Mouse (Mus musculus): ENCODE results near the gene Dnph1. TPM values are rescaled to one million over a fixed set of nuclear protein-coding genes. Genes with fewer than 3 reads are reported as not detected.
"Not testable (repeated sequence)": the region's sequence is repeated elsewhere in the genome, so short reads cannot be mapped to it uniquely, and the experiment has no call there.

Dnph1 gene
- polyA plus RNA-seq, 1 experiment from 2014 or later = 17.5 TPM

DNA sequence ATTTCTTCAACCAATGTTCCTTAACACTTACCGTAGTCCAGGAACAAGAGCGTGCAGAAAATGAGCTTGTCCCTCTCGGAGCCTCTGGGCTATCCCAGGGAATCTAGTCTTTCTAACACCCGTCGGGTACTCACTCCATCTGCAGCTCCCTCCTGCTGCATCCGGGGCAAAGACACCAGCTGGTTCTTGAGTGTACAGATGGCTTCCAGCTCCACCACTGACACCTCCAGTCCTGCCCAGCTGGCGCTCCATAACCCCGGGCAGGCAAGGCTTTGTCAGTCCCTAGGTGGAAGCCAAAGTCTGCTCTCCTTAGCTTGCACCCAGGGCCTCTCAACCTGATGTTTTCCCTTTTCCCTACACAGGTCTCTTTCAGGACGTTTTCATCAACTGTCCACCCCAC is 28.7 kb upstream of the Dnph1 start:
- H3K9ac ChIP-seq = no peak overlapping the region
- H3K4me3 ChIP-seq (replicated peaks) = no peak overlapping the region
- WGBS (ENCODE audit: insufficient replicate concordance) = 67% methylated on average over 9 of the region's 9 CpGs
- no peak for ATAC-seq (ENCODE audit: insufficient read depth)
- no peak overlapping the region for H3K27ac ChIP-seq (replicated peaks)
- no peaks in the 10 kb centered on the region for H3K9me3 ChIP-seq (replicated peaks)
- no peak overlapping the region for H3K4me2 ChIP-seq
- peaks cover 13% of the 10 kb centered on the region; the same call in 1 of the 2 replicates for H3K27me3 ChIP-seq
- no peaks in the 10 kb centered on the region for H3K36me3 ChIP-seq (replicated peaks)
- no peaks in the 10 kb centered on the region for H3K4me1 ChIP-seq (replicated peaks)

DNA sequence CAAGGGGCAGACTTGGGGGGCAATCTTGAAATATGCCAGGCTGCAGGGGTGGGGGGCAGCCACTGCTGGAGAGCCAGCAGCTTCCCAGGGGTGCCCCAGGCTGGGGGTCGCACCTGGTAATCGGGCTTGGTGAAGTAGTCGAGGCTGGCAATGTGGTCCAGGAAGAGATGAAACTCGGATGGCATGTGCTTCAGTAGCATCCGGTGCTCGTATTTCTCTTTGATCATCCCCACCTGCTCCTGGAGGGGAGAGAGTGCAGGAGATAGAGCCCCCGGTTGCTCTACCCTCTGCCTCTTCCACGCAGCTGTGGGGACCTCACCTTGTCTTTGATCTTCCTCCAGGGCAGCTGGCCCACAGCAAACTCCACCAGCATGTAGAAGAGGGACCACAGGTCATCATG is 19.9 kb upstream of the Dnph1 start:
- H3K36me3 ChIP-seq (replicated peaks) = no peaks in the 10 kb centered on the region
- H3K9me3 ChIP-seq (replicated peaks) = no peaks in the 10 kb centered on the region
- H3K4me1 ChIP-seq (replicated peaks) = no peaks in the 10 kb centered on the region
- no peak overlapping the region for H3K4me2 ChIP-seq
- no peak overlapping the region for H3K4me3 ChIP-seq (replicated peaks)
- no peak for ATAC-seq (ENCODE audit: insufficient read depth)
- peaks cover 19% of the 10 kb centered on the region for H3K27me3 ChIP-seq
- WGBS (ENCODE audit: insufficient replicate concordance) = 51% methylated on average over 8 of the region's 8 CpGs
- no peak overlapping the region for H3K9ac ChIP-seq
- H3K27ac ChIP-seq (replicated peaks) = no peak overlapping the region

DNA sequence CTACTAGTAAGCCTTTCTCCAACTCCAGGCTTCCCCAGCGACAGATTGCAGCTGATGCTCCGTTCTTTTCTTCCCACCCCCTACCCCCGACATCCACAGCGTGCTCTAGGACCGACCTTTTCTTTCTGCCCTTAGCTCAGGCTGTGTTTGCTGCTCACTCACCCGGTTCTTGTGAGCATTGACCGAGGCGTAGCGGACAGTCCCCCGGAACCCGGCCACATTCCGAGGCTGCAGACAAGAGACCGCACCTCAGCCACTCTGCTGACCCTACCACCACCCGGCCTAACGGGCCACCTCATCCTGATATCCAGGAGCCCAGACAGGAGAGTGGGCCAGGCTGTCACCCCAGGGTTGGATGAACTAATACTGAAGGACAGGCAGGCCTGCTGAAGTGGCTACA is 19.2 kb upstream of the Dnph1 start:
- H3K4me3 ChIP-seq (replicated peaks) = no peak overlapping the region
- 78% methylated on average over 15 of the region's 15 CpGs for WGBS (ENCODE audit: insufficient replicate concordance)

DNA sequence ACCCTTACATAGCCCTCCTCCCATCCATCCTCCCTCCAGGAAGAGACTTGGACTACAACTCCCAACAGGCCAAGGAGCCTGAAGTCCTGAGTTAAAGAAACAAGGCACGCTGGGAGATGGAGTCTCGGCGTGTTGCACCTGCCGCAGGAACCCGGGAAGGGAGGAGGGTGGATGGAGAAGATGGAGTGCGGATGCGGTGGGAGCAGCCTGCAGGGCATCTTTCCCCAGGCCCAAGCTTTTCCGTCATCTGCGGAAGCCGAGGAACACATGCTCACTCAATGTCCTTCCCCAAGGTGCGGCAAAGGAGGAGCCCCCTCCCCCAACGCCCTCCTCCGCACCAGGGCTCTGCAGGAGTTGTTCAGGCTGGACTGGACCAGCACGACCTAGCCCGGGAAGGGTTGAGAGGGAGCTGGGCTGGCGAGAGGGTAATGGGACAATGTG is 12.9 kb upstream of the Dnph1 start:
- ATAC-seq (ENCODE audit: insufficient read depth) = no peak
- WGBS (ENCODE audit: insufficient replicate concordance) = under 1% methylated on average over 16 of the region's 16 CpGs
- Histone ChIP-seq H3K27ac (replicated peaks) (no peak overlapping the region), H3K9ac (no peak overlapping the region), H3K4me3 (replicated peaks) (peak overlapping the region; percentile 25), H3K9me3 (replicated peaks) (no peaks in the 10 kb centered on the region), H3K4me1 (replicated peaks) (peaks cover 10% of the 10 kb centered on the region), H3K4me2 (peak overlapping the region; percentile 52), H3K36me3 (replicated peaks) (no peaks in the 10 kb centered on the region), H3K27me3 (peaks cover 87% of the 10 kb centered on the region)

More for the DNA sequence above, 19.2 kb upstream of the Dnph1 start:
- Histone ChIP-seq H3K9ac (no peak overlapping the region), H3K27me3 (peaks cover 25% of the 10 kb centered on the region), H3K36me3 (replicated peaks) (no peaks in the 10 kb centered on the region), H3K9me3 (replicated peaks) (no peaks in the 10 kb centered on the region), H3K4me1 (replicated peaks) (no peaks in the 10 kb centered on the region), H3K4me2 (no peak overlapping the region), H3K27ac (replicated peaks) (no peak overlapping the region)
- no peak for ATAC-seq (ENCODE audit: insufficient read depth)

DNA sequence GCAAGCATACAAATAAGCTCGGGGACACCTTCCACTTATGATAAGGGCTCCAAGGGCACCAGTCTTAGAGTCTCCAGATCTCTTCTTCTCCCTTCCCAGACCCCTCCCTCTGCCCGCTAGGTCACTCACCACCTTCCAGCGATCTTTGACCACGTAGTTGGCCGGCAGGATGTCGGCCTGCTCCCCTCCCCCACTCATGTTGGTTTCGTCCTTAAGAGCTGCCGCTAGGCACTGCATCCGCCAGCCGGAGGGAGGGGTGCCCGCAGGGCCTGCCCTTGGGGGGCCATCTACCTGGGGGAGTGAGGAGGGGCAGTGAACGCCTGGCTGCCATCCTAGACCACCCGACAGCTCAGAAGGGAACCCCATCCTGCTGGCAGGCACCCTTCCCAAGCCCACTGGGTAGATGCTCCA is 12.5 kb upstream of the Dnph1 start:
- 5% methylated on average over 13 of the region's 13 CpGs for WGBS (ENCODE audit: insufficient replicate concordance)
- peaks cover 92% of the 10 kb centered on the region for H3K27me3 ChIP-seq

DNA sequence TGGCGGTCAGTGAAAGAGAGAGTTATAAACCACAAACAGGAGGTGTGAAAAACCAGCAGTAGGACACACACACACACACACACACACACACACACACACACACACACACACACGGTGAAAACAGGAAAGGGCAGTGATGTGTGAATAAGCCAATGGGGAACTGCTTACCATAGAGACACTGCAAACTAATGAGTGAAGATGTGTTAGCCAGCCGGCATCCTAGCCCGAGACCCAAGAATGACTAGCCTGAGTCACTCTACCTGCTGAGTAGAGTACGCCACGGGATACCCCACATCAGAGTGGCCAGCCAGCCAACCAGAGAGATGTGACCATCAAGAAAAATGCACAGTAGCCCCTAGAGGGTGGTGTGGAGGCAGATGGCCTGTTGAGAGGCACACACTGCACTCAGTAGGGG is 12.0 kb upstream of the Dnph1 start:
- Histone ChIP-seq H3K9me3 (replicated peaks) (no peaks in the 10 kb centered on the region), H3K27ac (replicated peaks) (no peak overlapping the region), H3K4me1 (replicated peaks) (peaks cover 10% of the 10 kb centered on the region), H3K4me3 (replicated peaks) (no peak overlapping the region), H3K4me2 (peak overlapping the region; percentile 52), H3K27me3 (peaks cover 96% of the 10 kb centered on the region), H3K36me3 (replicated peaks) (no peaks in the 10 kb centered on the region), H3K9ac (no peak overlapping the region)
- ATAC-seq (ENCODE audit: insufficient read depth) = no peak
- 5% methylated on average over 6 of the region's 6 CpGs for WGBS (ENCODE audit: insufficient replicate concordance)

More for the DNA sequence above, 12.5 kb upstream of the Dnph1 start:
- Histone ChIP-seq H3K27ac (replicated peaks) (no peak overlapping the region), H3K4me3 (replicated peaks) (peak overlapping the region; percentile 25), H3K9me3 (replicated peaks) (no peaks in the 10 kb centered on the region), H3K4me2 (peak overlapping the region; percentile 52), H3K9ac (no peak overlapping the region), H3K36me3 (replicated peaks) (no peaks in the 10 kb centered on the region), H3K4me1 (replicated peaks) (peaks cover 10% of the 10 kb centered on the region)
- no peak for ATAC-seq (ENCODE audit: insufficient read depth)

DNA sequence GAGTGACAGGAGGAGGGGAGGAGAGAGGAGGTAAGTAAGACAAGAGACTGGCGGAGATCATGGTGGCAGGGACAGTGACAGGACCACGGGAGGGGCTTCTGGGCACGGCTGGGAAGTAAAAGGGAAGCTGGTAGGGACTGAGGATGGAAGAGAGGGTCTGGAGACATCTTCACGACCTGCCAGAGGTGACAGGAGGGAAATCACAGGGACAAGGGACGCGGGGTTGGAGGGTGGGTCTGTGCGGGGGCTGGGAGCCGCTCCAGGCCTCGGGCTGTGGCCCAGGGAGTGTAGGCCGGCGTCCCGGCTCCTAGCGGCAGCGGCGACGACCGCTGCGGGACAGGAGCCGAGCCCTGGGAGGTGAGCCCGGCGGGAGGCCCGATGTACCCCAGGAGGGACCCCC is 9.5 kb upstream of the Dnph1 start:
- H3K27me3 ChIP-seq = peaks cover 91% of the 10 kb centered on the region
- no peak for ATAC-seq (ENCODE audit: insufficient read depth)
- H3K9ac ChIP-seq = no peak overlapping the region
- H3K4me2 ChIP-seq = peak overlapping the region; percentile 37
- H3K4me1 ChIP-seq (replicated peaks) = peaks cover 10% of the 10 kb centered on the region
- WGBS (ENCODE audit: insufficient replicate concordance) = 5% methylated on average over 19 of the region's 22 CpGs
- H3K9me3 ChIP-seq (replicated peaks) = no peaks in the 10 kb centered on the region
- no peak overlapping the region for H3K27ac ChIP-seq (replicated peaks)
- no peaks in the 10 kb centered on the region for H3K36me3 ChIP-seq (replicated peaks)
- H3K4me3 ChIP-seq (replicated peaks) = no peak overlapping the region; the same call in 1 of the 2 replicates

DNA sequence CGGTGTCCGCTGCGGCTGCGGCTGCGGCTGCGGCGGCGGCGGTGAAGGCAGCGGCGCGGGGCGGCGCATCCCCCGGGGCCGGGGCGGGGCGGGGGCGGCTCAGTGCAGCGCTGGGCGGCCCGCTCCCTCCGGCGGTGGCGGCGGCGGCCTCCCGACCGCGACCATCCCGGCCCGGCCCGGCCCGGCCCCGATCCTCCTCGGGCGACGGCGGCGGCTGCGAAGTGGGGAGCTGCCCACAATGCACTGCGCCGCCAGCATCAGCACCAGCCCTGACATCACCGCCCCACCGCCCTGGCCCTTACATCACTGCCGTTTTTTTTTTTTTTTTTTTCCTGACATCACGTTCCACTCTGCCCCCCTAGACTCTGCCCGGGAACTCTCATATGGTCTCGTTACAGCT is 9.1 kb upstream of the Dnph1 start, which contains the start of gene Ttbk1:
TSS of gene Ttbk1 (minus strand) at position 245 of the 400 bp plus-strand sequence.
- no peak for ATAC-seq (ENCODE audit: insufficient read depth)
- Histone ChIP-seq H3K36me3 (replicated peaks) (no peaks in the 10 kb centered on the region), H3K27ac (replicated peaks) (no peak within 1 kb of the TSS), H3K9ac (no peak within 1 kb of the TSS), H3K4me1 (replicated peaks) (peaks cover 10% of the 10 kb centered on the region), H3K9me3 (replicated peaks) (no peaks in the 10 kb centered on the region), H3K4me3 (replicated peaks) (no peak within 1 kb of the TSS; the same call in 1 of the 2 replicates), H3K27me3 (peaks cover 91% of the 10 kb centered on the region), H3K4me2 (peak within 1 kb of the TSS; percentile 37)
- 3% methylated on average over 34 of the region's 49 CpGs for WGBS (ENCODE audit: insufficient replicate concordance)

DNA sequence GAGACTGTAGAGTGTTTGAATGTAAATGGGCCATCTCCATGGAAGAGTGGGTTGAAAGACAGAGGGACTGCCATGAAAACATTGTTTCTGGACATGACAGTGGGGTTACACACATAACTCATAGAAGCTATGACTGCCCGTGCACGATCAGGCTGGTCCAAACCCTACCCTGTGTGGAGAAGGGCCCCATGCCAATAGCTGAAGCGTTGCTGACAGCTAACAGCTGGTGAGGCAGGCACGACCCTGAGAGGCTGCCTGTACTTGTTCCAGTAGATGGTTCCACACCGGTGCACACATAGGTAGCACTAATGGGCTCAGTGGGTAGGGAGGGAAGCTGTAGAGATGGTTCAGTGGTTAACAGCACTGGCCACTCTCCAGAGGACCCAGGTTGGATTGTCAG is 1.0 kb upstream of the Dnph1 start:
- 69% methylated on average over 5 of the region's 5 CpGs for WGBS (ENCODE audit: insufficient replicate concordance)
- Histone ChIP-seq H3K9me3 (replicated peaks) (no peaks in the 10 kb centered on the region), H3K4me2 (no peak overlapping the region), H3K9ac (no peak overlapping the region), H3K4me1 (replicated peaks) (peaks cover 27% of the 10 kb centered on the region), H3K36me3 (replicated peaks) (0 out of 2 replicates have a peak, but pooled peaks cover 6% of the 10 kb centered on the region), H3K27ac (replicated peaks) (no peak overlapping the region), H3K27me3 (peaks cover 42% of the 10 kb centered on the region), H3K4me3 (replicated peaks) (no peak overlapping the region)
- no peak for ATAC-seq (ENCODE audit: insufficient read depth)

DNA sequence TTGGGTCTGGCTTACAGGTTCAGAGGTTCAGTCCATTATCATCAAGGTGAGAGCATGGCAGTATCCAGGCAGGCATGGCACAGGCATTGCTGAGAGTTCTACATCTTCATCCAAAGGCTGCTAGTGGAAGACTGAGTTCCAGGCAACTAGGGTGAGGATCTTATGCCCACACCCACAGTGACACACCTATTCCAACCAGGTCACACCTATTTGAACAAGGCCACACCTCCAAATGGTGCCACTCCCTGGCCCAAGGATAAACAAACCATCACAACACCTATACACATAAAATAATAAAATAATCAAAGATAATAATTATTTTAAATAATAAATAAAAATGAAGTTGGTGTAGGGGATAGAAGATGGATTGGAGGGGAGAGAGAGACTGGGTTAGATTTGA is 430 bp upstream of the Dnph1 start:
- peak overlapping the region; percentile 18; the same call in 1 of the 2 replicates for H3K4me2 ChIP-seq
- not testable (repeated sequence) for H3K27ac ChIP-seq (replicated peaks)
- ATAC-seq (ENCODE audit: insufficient read depth) = peak; percentile 58

DNA sequence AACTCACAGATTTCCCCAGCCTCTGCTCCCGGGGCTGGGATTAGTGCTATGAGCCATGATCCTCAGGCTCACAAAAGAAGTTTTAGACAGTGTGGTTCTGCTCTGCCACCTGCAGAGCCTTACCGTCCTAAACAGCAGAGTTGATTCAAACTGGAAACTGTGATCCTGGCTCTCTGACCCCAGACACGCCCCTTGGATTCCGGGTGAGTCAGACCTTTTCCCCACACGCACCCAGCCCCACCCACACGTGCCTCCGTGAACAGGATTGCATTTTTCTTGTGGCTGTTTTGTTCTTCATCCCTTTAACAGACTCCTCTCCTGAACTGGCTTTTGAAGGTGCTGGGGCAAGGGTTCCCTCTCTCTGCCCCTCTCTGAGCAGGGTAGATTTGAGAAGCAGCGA is 1.4 kb downstream of the Dnph1 start:
- ATAC-seq (ENCODE audit: insufficient read depth) = no peak
- Histone ChIP-seq H3K27ac (replicated peaks) (no peak overlapping the region), H3K9me3 (replicated peaks) (no peaks in the 10 kb centered on the region), H3K9ac (no peak overlapping the region), H3K4me1 (replicated peaks) (peaks cover 27% of the 10 kb centered on the region), H3K36me3 (replicated peaks) (0 out of 2 replicates have a peak, but pooled peaks cover 6% of the 10 kb centered on the region), H3K4me2 (peak overlapping the region; percentile 93), H3K27me3 (peaks cover 27% of the 10 kb centered on the region), H3K4me3 (replicated peaks) (no peak overlapping the region)
- 66% methylated on average over 8 of the region's 8 CpGs for WGBS (ENCODE audit: insufficient replicate concordance)

More for the DNA sequence above, 430 bp upstream of the Dnph1 start:
- H3K36me3 ChIP-seq (replicated peaks); H3K4me3 ChIP-seq (replicated peaks); H3K9me3 ChIP-seq (replicated peaks); H3K9ac ChIP-seq: not testable (repeated sequence)
- Histone ChIP-seq H3K27me3 (peaks cover 41% of the 10 kb centered on the region), H3K4me1 (replicated peaks) (peaks cover 27% of the 10 kb centered on the region)

DNA sequence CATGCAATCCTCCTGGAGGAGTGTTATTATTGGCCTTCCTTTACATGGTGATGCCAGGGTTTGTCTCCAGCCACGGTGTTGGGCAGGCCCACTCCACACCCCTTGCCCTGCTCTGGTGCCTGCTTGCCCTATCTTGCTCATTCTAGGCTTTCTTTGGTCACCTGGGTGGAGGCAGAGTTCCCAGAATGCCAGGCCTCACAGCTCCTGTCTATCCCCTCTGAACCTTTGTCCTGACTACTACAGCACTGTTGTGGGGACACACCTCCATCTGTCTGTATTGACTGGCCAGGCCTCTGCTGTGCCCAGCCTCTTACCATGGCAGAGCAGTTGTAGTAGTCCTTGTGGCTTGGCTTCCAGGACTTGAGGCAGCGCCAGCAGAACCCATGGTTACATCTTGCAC is 6.3 kb downstream of the Dnph1 start:
- Histone ChIP-seq H3K4me2 (no peak overlapping the region), H3K27me3 (no peaks in the 10 kb centered on the region), H3K27ac (replicated peaks) (no peak overlapping the region), H3K9me3 (replicated peaks) (no peaks in the 10 kb centered on the region), H3K9ac (no peak overlapping the region), H3K4me1 (replicated peaks) (peaks cover 4% of the 10 kb centered on the region), H3K4me3 (replicated peaks) (no peak overlapping the region), H3K36me3 (replicated peaks) (0 out of 2 replicates have a peak, but pooled peaks cover 6% of the 10 kb centered on the region)
- no peak for ATAC-seq (ENCODE audit: insufficient read depth)
- 64% methylated on average over 2 of the region's 2 CpGs for WGBS (ENCODE audit: insufficient replicate concordance)
